Mouse (Mus musculus): Measurements from ENCODE around the gene Cox5a. TPM values are rescaled to one million over a fixed set of nuclear protein-coding genes. Genes with fewer than 3 reads are reported as not detected.

The Cox5a gene
- polyA plus RNA-seq (2012; rRNA removed) = 384 and 401 TPM in 2 replicates

GRCm38 (mm10) chr9:57521056-57521911 lies at the start of gene Cox5a:
Gene Cox5a, plus strand, starts transcription at chr9:57521274.
- TF ChIP-seq CTCF (IDR thresholded peaks at IDR 0.05; ENCODE audit: extremely low read depth, insufficient read depth, low read length) = no peak
- TF ChIP-seq POLR2A (IDR thresholded peaks at IDR 0.05; ENCODE audit: extremely low read depth, insufficient read depth, low read length) = peak; percentile 91

DNA sequence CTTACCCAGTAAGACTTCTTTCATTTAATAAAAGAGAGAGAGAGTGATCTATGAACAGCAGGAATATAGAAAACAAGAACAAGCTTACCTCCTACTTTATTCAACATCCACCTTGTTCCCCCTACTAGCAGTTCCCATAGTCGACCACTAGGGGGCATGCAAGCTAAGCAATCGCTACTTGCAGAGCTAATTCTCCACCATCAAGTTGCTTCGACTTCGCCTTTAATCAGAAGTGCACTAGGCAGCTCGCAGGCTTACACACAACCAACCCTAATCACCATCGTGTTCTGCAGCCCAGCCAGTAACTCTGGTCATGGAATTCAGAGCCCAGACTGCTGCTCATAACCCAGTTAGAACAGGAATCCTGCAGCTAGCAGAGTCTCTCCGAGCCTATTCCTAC lies 35.3 kb upstream of the Cox5a start:
- TF ChIP-seq POLR2A (IDR thresholded peaks at IDR 0.05; ENCODE audit: extremely low read depth, insufficient read depth, low read length) = no peak
- TF ChIP-seq CTCF (IDR thresholded peaks at IDR 0.05; ENCODE audit: extremely low read depth, insufficient read depth, low read length) = peak; percentile 99
- Histone ChIP-seq H3K4me3 (ENCODE audit: insufficient read depth, low read length) (no peak overlapping the region), H3K27ac (ENCODE audit: insufficient read depth, low read length) (no peak overlapping the region), H3K4me1 (ENCODE audit: control insufficient read depth, insufficient read depth, low read length) (no peaks in the 10 kb centered on the region)

More at GRCm38 (mm10) chr9:57521056-57521911, at the start of gene Cox5a:
- H3K4me3 ChIP-seq (ENCODE audit: insufficient read depth, low read length) = peak within 1 kb of the TSS; percentile 85
- peak within 1 kb of the TSS; percentile 99 for H3K27ac ChIP-seq (ENCODE audit: insufficient read depth, low read length)
- H3K4me1 ChIP-seq (ENCODE audit: control insufficient read depth, insufficient read depth, low read length) = peaks cover 5% of the 10 kb centered on the region; the same call in 1 of the 2 replicates

DNA sequence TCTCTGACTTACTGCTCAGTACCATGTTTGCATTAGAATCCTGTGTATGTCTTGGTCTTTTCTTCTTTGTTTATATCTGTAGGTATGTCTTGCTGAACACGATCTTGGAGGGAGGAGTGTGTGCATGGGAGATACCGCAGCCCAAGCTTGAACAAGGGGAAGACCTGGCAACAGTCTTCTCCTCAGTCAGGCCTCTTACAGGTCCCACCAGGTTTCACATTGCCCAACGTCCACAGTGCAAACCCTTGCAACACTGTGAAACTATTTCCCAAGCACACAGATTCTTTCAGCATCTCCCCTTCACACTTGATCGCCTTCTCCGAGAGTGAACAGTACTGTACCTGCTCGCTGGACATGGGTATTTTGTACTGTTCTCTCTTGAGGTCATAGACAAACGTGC lies 33.3 kb upstream of the Cox5a start:
- Histone ChIP-seq H3K4me3 (ENCODE audit: insufficient read depth, low read length) (no peak overlapping the region), H3K27ac (ENCODE audit: insufficient read depth, low read length) (no peak overlapping the region), H3K4me1 (ENCODE audit: control insufficient read depth, insufficient read depth, low read length) (no peaks in the 10 kb centered on the region)
- no peak for TF ChIP-seq POLR2A (IDR thresholded peaks at IDR 0.05; ENCODE audit: extremely low read depth, insufficient read depth, low read length)
- no peak for TF ChIP-seq CTCF (IDR thresholded peaks at IDR 0.05; ENCODE audit: extremely low read depth, insufficient read depth, low read length)

DNA sequence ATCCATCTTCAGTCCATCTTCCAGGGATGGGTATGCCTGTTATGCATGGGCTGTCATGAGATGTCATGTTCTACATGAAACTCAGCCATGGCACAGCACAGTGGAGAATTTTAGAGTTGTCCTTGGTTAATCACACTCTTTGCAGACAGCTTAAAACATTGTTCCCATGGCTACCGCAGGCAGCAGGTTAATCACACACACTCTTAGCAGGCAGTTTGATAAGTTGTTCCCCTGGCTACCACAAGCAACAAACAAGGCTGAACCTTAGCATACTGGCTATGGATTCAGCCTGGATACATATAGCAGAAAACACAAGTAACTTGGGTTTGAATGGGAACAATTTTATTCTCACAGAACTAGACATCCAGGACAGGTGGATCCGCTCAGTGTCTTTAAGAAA lies 27.5 kb upstream of the Cox5a start:
- H3K27ac ChIP-seq (ENCODE audit: insufficient read depth, low read length) = no peak overlapping the region
- H3K4me1 ChIP-seq (ENCODE audit: control insufficient read depth, insufficient read depth, low read length) = no peaks in the 10 kb centered on the region
- H3K4me3 ChIP-seq (ENCODE audit: insufficient read depth, low read length) = no peak overlapping the region
- no peak for TF ChIP-seq CTCF (IDR thresholded peaks at IDR 0.05; ENCODE audit: extremely low read depth, insufficient read depth, low read length)
- no peak for TF ChIP-seq POLR2A (IDR thresholded peaks at IDR 0.05; ENCODE audit: extremely low read depth, insufficient read depth, low read length)

GRCm38 (mm10) chr9:57494970-57495369 lies 26.1 kb upstream of the Cox5a start:
- no peak for TF ChIP-seq POLR2A (IDR thresholded peaks at IDR 0.05; ENCODE audit: extremely low read depth, insufficient read depth, low read length)
- TF ChIP-seq CTCF (IDR thresholded peaks at IDR 0.05; ENCODE audit: extremely low read depth, insufficient read depth, low read length) = no peak
- Histone ChIP-seq H3K27ac (ENCODE audit: insufficient read depth, low read length) (no peak overlapping the region), H3K4me3 (ENCODE audit: insufficient read depth, low read length) (no peak overlapping the region), H3K4me1 (ENCODE audit: control insufficient read depth, insufficient read depth, low read length) (no peaks in the 10 kb centered on the region)

DNA sequence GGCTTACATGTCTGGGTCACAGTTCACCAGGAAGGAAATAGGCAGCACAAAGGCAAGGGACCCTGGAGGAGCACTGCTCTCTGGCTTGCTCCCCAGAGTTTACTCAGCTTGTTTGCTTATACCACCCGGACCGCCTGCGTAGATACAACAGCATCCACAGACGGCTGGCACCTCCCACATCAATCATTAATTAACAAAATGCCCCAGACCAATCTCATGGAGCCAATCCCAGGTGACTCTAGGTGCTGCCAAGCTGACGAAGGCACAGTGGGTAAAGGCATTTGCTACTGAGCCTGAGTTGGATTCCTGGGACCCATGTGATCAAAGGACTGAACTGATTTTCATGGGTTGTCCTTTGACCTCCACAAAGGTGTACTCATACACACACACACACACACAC lies 23.8 kb upstream of the Cox5a start:
- no peak overlapping the region for H3K4me3 ChIP-seq (ENCODE audit: insufficient read depth, low read length)
- no peak for TF ChIP-seq POLR2A (IDR thresholded peaks at IDR 0.05; ENCODE audit: extremely low read depth, insufficient read depth, low read length)
- no peak for TF ChIP-seq CTCF (IDR thresholded peaks at IDR 0.05; ENCODE audit: extremely low read depth, insufficient read depth, low read length)
- no peaks in the 10 kb centered on the region for H3K4me1 ChIP-seq (ENCODE audit: control insufficient read depth, insufficient read depth, low read length)
- H3K27ac ChIP-seq (ENCODE audit: insufficient read depth, low read length) = no peak overlapping the region

- TF ChIP-seq CTCF (IDR thresholded peaks at IDR 0.05; ENCODE audit: extremely low read depth, insufficient read depth, low read length) (no peak), POLR2A (IDR thresholded peaks at IDR 0.05; ENCODE audit: extremely low read depth, insufficient read depth, low read length) (no peak)
- Histone ChIP-seq H3K4me3 (ENCODE audit: insufficient read depth, low read length) (no peak overlapping the region), H3K4me1 (ENCODE audit: control insufficient read depth, insufficient read depth, low read length) (no peaks in the 10 kb centered on the region), H3K27ac (ENCODE audit: insufficient read depth, low read length) (no peak overlapping the region)
Measured at GRCm38 (mm10) chr9:57498536-57498935, 22.5 kb upstream of the Cox5a start.

GRCm38 (mm10) chr9:57501452-57501851 lies 19.6 kb upstream of the Cox5a start:
- TF ChIP-seq CTCF (IDR thresholded peaks at IDR 0.05; ENCODE audit: extremely low read depth, insufficient read depth, low read length) = no peak
- no peak for TF ChIP-seq POLR2A (IDR thresholded peaks at IDR 0.05; ENCODE audit: extremely low read depth, insufficient read depth, low read length)
- H3K27ac ChIP-seq (ENCODE audit: insufficient read depth, low read length) = no peak overlapping the region
- peak overlapping the region; percentile 43 for H3K4me3 ChIP-seq (ENCODE audit: insufficient read depth, low read length)
- no peaks in the 10 kb centered on the region for H3K4me1 ChIP-seq (ENCODE audit: control insufficient read depth, insufficient read depth, low read length)

DNA sequence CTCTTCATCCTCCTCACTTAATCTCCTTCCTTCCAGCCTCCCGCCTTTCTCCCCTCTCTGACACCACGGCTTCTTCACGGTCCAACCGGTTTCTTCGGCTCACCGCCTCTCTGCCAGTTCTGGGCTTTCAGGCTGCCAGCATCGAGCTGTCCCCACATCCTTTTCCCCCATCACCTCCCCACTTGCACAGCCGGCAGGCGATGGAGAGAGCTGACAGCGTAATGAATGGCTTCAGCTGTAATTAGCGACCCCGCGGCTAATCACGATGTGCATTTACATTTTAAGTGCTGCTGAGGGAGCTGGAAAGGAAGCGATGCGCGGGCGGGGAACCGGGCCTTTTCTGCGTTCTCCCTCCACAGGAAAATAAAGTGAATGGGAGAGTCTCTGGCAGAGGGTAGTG lies 19.2 kb upstream of the Cox5a start:
- H3K27ac ChIP-seq (ENCODE audit: insufficient read depth, low read length) = no peak overlapping the region
- TF ChIP-seq CTCF (IDR thresholded peaks at IDR 0.05; ENCODE audit: extremely low read depth, insufficient read depth, low read length) = no peak
- no peak for TF ChIP-seq POLR2A (IDR thresholded peaks at IDR 0.05; ENCODE audit: extremely low read depth, insufficient read depth, low read length)
- H3K4me1 ChIP-seq (ENCODE audit: control insufficient read depth, insufficient read depth, low read length) = no peaks in the 10 kb centered on the region
- H3K4me3 ChIP-seq (ENCODE audit: insufficient read depth, low read length) = peak overlapping the region; percentile 43

Measured in cortical plate, adult 2 months (tissue).